Mouse (Mus musculus) liver, embryonic 14.5 days (tissue): ENCODE measurements at regions not wholly inside any gene's neighbourhood (a gene's known extent, or its start where the extent isn't known, plus 50 kb on each side); places are given as distances from the start of the nearest gene placed in this dataset.

Source experiments
- CTCF ChIP-seq: IDR thresholded peaks from 2 replicates; pipeline ENCODE4 v1.5.1; 2016; ENCODE audit warnings: antibody characterized with exemption, low read depth, control low read depth
- EP300 ChIP-seq: IDR thresholded peaks from 2 replicates; pipeline ENCODE4 v1.6.1; 2016; ENCODE audit warnings: antibody characterized with exemption, low read depth

DNA sequence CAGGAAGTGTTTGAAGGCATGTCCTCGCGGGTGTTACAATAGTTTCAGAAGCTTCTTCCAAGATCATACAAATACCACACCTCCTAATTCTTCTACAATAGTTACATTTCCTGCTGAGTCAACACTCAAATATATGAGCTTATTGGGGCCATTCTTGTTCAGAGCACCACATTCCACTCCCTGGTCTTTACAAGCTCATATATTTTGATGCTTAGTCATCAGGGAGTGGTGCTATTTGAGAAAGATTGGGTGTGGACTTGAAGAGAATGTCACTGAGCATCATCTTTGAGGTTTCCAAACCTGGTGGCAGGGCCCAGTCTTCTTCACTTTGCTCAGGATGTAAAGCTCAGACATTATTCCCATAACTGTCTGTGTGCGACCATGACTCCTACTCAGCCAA lies 685.9 kb upstream of the Negr1 start:
- TF ChIP-seq EP300, result no peak
- TF ChIP-seq CTCF, result no peak
